Mouse (Mus musculus) cortical plate, adult 2 months (tissue): ENCODE results near the gene Cyba. TPM values are rescaled to one million over a fixed set of nuclear protein-coding genes. Genes with fewer than 3 reads are reported as not detected.
A peak's percentile ranks its signal among the peaks of the same experiment; 100 is the strongest.

Source experiments
- H3K27ac ChIP-seq: fragments of 200-500 bp; 2 replicates; pipeline ENCODE4 v1.5.1; 2012; ENCODE audit warnings: low read length, control low read depth, inconsistent platforms; ENCODE audit not compliant: insufficient read depth
- H3K4me1 ChIP-seq: fragments of 200-500 bp; 2 replicates; pipeline ENCODE4 v1.6.1; 2011; ENCODE audit warnings: low read length; ENCODE audit not compliant: control insufficient read depth, insufficient read depth
- H3K4me3 ChIP-seq: fragments of 200-500 bp; 2 replicates; pipeline ENCODE4 v1.5.1; 2011; ENCODE audit warnings: mild to moderate bottlenecking, low read length, control low read depth; ENCODE audit not compliant: insufficient read depth
- CTCF ChIP-seq: fragments of 200-500 bp; IDR thresholded peaks from 2 replicates; pipeline ENCODE4 v1.5.1; 2011; ENCODE audit warnings: mild to moderate bottlenecking, control low read depth, low read length; ENCODE audit not compliant: insufficient read depth; ENCODE audit errors: extremely low read depth
- POLR2A ChIP-seq: fragments of 200-500 bp; IDR thresholded peaks from 2 replicates; pipeline ENCODE4 v1.6.1; 2011; ENCODE audit warnings: mild to moderate bottlenecking, low read length, control low read depth; ENCODE audit not compliant: insufficient read depth; ENCODE audit errors: extremely low read depth
- polyA plus RNA-seq: library from polyadenylated mRNA; depleted of rRNA; stranded (reverse); fragments of >200 nt; gene quantifications from 2 replicates; pipeline ENCODE4 v1.2.3, GENCODE M21; 2012; rRNA removed

Gene Cyba
- polyA plus RNA-seq, result 19.3 and 19.8 TPM in 2 replicates

DNA sequence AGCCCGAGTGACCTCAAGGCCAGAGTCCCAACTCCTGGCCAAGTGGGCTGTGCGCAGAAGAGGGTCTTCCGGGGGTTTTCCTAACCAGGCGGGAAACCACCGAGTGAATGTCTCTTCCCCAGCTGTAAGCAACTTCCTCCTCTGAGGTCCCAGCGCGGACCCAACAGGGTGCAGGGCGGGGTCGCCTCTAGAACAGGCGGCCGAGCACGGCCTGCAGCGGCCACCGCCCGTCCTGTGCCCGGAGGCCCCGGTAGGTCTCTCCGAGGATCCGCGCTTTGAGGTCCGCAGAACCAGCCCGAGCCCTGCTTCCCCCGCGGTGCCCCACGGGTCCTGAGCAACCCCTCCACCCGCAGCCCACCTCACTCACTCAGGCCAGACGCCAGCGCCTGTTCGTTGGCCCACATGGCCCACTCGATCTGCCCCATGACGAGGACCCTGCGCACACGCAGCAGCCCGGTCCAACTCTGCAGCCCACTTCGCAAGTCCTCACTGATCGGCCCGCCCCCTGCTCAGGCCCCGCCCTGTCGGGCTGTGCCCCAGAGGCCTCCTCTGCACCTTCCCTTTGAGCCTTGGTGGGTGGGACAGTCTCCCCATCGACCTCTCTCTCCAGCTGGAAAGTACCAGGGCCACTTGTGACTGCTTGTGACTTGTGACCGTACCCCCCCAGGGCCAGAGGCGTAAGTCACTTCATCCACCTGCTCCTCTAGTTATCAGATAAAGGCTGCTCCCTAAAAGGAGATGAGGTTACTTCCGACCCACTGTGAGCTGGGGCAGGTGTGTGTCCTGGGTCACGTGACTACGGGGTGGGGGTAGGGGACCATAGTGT lies at the start of gene Cyba:
Gene Cyba, minus strand, starts transcription at position 488 of the 826 bp plus-strand sequence.
- H3K4me3 ChIP-seq, result peak within 1 kb of the TSS; percentile 24; the same call in 1 of the 2 replicates
- H3K4me1 ChIP-seq, result no peaks in the 10 kb centered on the region
- H3K27ac ChIP-seq, result 0 out of 2 replicates have a peak within 1 kb of the TSS, but pooled peaks have one; percentile 33
- TF ChIP-seq POLR2A (0 out of 2 replicates have a peak, but pooled peaks have one; percentile 36), CTCF (no peak)

DNA sequence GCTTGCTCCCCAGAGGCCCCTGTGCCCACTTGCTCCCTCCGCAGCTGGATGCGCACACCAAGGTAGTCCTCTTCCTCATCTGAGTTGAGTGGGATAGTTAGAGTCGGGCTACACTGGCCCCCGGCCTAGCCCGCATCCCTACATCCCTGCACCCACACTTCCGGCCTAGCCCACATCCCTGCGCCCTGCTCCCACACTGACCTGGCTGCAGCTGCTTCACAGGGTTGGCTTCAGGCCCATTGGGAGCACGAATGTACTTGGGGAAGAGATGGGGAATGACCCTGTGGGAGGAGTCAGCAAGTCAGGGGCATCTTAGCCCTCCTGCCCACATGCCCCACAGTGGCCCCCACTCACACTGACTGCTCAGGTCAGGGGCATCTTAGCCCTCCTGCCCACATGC lies 49.7 kb upstream of the Cyba start:
- no peak overlapping the region for H3K27ac ChIP-seq
- no peaks in the 10 kb centered on the region for H3K4me1 ChIP-seq
- no peak for TF ChIP-seq POLR2A
- no peak for TF ChIP-seq CTCF
- H3K4me3 ChIP-seq, result no peak overlapping the region

DNA sequence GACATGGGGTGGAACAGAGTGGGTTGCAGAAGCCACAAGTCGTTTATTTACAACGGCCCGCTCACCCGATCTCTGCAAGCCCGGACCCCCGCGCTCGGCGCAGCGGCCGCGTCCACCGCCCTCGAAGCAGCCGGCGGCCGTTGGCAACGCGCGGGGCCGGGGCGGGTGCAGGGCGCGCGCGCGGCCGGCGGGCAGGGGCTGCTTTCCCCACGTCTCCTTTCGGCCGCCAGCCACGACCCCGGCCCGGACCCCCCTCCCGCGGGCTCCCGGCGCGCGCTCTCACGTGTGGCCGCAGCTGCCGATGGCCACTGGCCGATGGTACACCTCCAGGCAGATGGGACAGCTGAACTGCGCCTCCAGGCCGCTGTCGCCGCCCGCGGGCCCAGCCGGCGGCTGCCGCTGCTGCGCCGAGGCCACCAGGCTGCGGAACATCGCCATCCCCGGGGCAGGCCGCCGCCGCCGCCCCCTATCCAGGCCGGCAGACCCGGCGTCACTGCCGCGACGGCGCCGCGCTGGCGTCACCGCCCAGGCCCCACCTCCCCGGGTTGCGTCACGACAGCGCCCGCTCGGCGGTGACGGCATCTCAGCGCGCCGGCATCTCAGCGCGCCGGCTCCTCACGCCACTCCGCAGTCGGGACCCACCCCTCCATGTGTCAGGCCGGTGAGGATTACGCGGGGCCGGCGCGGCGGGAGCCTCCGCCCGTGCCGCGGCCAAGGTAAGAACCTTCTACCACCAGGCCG lies 43.0 kb upstream of the Cyba start, which contains the start of the genes Rnf166 and Ctu2:
Gene Rnf166, minus strand, starts transcription at position 485 of the 741 bp plus-strand sequence.
Gene Ctu2, plus strand, starts transcription at position 564 of the 741 bp plus-strand sequence.
- peak within 1 kb of the TSS; percentile 93 for H3K27ac ChIP-seq
- H3K4me1 ChIP-seq, result peaks cover 6% of the 10 kb centered on the region
- no peak for TF ChIP-seq CTCF
- TF ChIP-seq POLR2A, result 0 out of 2 replicates have a peak, but pooled peaks have one; percentile 26
- H3K4me3 ChIP-seq, result peak within 1 kb of the TSS; percentile 76

DNA sequence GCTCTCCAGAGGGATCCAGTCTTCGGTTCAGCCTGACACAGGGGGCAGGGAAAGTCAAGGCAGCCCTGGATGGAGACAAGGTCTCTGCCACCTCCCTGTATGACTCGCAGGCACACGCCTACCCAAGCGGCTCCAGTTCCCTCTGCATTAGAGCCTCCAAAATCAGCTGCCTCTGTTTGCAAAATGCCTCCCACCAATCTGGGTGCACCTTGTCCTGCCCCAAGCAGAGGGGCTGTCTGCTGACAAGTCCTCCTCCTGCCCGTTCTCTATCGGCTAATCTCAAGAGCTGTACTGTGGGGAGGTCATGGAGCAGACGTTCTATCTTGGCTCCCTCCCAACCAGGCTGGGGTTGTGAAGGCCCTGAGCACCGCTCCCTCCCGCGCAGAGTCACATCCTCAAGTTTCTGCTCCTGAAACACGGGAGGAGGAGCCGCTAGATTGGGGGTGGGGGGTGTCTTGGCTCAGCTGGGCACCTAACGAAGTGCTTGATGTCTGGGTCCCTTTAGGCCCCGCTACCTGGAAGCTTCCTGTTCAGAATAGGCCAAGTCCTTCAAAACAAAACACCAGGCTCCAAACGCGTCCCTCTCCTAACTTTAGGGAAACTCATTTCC lies 42.3 kb upstream of the Cyba start:
- Histone ChIP-seq H3K4me1 (peaks cover 6% of the 10 kb centered on the region), H3K27ac (peak overlapping the region; percentile 65; the same call in 1 of the 2 replicates), H3K4me3 (peak overlapping the region; percentile 76)
- TF ChIP-seq POLR2A (no peak), CTCF (no peak)

DNA sequence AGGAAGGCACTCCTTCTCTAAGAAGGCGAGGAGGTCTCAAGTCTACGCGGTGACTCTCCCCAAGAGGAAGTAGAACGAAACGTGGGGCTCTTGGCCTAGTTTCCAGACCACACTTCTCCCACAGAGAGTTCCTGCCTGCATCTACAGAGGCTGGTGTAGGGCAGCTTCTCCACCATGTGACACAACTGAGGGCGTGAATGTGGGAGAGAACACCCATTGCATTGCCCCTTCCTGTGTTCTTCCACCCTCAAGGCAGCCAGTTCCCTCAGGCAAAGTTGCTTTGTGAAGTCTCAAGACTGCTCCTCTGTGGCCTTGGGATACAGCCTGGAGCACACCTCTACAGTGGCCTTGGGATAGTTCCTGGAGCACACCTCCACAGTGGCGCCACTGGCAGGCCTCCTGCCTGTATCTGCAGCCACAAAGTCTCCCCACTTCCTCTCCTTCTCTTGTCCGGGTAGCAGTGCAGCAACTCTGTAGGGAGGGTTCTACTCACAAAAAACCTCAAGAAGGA lies 41.2 kb upstream of the Cyba start:
- Histone ChIP-seq H3K4me1 (peaks cover 6% of the 10 kb centered on the region), H3K27ac (no peak overlapping the region), H3K4me3 (peak overlapping the region; percentile 76; the same call in 1 of the 2 replicates)
- TF ChIP-seq CTCF, result no peak
- TF ChIP-seq POLR2A, result no peak

DNA sequence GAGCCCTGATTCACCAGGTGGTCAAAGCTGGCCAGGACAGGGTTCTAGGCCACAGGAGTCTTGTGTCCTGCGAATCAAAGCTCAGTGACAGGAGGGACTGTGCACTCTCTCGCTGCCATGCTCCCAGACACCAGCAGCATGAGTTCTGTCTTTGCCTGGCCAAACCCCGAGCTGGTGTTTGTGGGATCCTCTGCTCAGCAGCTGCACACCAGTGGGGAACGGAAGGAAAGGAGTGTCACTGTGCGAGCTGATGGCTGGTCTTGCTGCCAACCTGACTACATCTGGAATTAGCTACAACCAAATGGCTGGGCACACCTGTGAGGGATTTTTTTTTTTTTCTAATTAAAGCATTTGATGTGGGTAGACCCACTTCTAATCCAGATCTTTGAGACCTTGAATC lies 38.0 kb upstream of the Cyba start:
- TF ChIP-seq POLR2A (no peak), CTCF (no peak)
- H3K4me3 ChIP-seq, result no peak overlapping the region
- H3K27ac ChIP-seq, result no peak overlapping the region
- peaks cover 3% of the 10 kb centered on the region for H3K4me1 ChIP-seq

DNA sequence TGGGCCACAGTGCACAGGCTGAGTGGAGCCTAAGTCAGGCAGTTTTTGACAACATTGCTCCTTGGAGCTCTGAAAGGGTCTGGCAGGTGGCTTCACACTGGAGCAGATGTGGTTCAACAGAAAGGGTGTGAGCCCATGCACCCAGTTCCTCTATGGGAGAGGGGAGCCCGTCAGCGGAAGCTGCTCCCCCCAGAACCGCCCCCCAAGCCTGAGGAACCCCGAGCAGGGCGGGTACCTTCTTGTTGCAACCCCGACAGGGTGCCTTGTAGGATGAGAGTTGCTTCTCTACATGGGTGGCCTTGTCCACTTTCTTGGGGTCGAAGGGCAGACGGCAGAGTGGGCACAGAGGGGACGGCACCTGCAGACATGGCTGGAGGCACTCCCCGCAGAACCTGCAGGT lies 37.2 kb upstream of the Cyba start:
- H3K4me1 ChIP-seq, result peaks cover 3% of the 10 kb centered on the region
- H3K27ac ChIP-seq, result no peak overlapping the region
- TF ChIP-seq CTCF (no peak), POLR2A (no peak)
- no peak overlapping the region for H3K4me3 ChIP-seq

DNA sequence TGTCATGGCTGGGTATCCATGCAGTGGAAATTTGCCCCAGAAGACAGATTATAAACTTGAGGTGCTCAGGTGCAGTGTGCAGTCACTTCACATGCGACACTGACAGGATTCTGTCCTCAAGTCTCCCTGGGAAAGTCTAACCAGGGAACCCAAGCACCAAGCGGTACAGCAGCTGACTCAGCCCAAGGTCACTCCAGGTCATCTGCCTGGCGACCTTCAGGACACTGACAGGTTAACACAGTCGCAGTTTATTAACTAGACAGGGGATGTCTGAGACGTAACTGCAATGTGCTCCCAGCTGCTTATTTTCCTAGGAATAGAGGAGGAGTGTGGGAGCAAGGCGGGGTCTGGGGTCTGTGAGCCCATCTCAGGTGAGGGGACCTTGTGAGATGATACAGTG lies 36.7 kb upstream of the Cyba start:
- Histone ChIP-seq H3K4me1 (peaks cover 2% of the 10 kb centered on the region), H3K4me3 (no peak overlapping the region), H3K27ac (no peak overlapping the region)
- TF ChIP-seq CTCF (no peak), POLR2A (no peak)

DNA sequence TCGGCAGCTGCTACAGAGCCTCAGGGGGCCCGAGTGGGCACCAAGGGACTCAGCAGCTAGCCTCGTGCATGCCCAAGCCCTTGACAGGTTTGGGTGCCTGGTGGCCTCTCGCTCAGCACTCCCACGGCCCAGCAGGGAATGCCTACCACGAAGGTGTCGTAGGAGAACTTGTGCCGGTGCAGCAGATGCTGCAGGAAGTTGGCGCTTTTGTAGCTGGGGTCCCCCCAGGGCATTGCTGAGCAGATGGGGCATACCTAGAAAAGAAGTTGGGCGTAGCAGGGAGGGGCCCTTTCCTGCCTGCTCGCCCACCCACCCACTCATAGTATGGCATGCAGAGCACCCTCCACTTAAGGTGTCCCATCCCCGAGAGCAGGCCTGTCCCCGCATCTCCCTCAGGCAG lies 35.1 kb upstream of the Cyba start:
- no peak for TF ChIP-seq CTCF
- no peak for TF ChIP-seq POLR2A
- Histone ChIP-seq H3K27ac (no peak overlapping the region), H3K4me1 (peaks cover 2% of the 10 kb centered on the region), H3K4me3 (no peak overlapping the region)
